Mouse (Mus musculus): Measurements from ENCODE around the gene Orm3. TPM values are rescaled to one million over a fixed set of nuclear protein-coding genes. Genes with fewer than 3 reads are reported as not detected.

The Orm3 gene
- total RNA-seq, 2 experiments from 2014 or later: not detected

DNA sequence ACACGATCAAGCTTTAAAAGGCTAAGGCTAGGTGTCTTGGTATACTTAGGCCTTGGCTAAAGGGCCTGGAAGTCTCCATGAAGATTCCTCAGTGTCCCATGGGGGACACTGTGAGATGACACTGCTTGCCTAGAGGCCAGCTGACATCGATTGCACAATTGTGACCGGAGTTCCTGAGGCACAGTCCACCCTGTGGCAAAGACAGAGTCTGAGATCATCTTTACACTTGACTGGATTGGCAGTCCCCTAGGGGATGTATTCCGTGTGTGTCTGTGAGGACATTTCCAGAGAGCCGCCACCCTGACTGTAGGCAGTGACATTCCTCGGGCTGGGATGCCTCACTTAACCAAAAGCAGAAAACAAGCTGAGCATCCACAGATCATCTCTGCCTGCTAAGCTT lies 3.9 kb downstream of the Orm3 start:
- no peak for DNase-seq
- intact Hi-C loops (cut with DNase I; ENCODE audit: low total_unique reads): no loop called here

- intact Hi-C loops (cut with DNase I; ENCODE audit: low total_unique reads): no loop called here
Measured at GRCm38 (mm10) chr4:63362150-63362549, 6.2 kb downstream of the Orm3 start, which contains the start of gene Orm2. Orm2 (plus strand) TSS chr4:63362449.

DNA sequence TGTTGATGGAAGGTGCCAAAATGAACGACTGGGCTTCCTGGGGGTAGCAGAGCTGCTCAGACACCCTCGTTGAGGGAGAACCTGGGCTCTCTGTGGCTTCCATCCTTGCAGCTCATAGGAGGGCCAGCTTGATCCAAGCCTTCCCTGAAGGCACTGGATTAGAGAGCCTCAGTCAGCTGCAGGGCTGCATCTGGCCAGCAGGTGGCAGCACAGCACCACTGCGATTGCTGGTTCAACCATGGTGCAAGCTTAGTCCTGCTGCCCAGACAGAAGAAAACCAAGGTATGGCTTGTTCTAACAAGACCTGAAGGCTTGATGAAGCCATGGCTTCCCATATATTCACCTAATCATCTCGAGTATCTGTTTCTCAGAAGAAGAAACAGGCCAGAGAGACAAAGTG lies 12.6 kb downstream of the Orm3 start:
- peak; percentile 85 for DNase-seq
- intact Hi-C loops (cut with DNase I; ENCODE audit: low total_unique reads): no loop called here

More at GRCm38 (mm10) chr4:63362150-63362549, 6.2 kb downstream of the Orm3 start, which contains the start of gene Orm2:
- DNase-seq: no peak

GRCm38 (mm10) chr4:63370897-63371296 lies 14.9 kb downstream of the Orm3 start:
- no peak for DNase-seq
- intact Hi-C loops (cut with DNase I; ENCODE audit: low total_unique reads): loop anchor here (2.0 kb wide), 1 partner anchor 38 kb away; no protein-coding TSS in a partner anchor

DNA sequence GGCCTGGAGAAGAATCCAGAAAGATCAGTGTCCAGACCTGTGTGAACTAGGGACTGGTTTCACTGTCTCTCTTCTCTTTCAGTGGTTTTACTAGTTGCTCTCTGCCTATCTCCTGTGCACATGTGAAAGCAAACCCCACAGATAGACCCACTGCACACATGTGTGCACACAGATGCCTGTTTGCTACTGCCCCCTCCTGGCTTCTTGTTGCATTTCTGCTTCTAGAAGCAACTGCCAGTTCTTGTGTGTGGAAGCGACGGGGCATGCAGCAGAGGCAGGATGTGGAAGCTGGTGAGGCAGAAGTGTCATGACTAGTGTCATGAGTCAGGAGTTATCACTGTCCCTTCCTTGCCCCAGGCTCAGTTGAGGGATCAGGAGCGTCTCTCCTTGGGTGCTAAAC lies 15.9 kb downstream of the Orm3 start:
- no peak for DNase-seq

DNA sequence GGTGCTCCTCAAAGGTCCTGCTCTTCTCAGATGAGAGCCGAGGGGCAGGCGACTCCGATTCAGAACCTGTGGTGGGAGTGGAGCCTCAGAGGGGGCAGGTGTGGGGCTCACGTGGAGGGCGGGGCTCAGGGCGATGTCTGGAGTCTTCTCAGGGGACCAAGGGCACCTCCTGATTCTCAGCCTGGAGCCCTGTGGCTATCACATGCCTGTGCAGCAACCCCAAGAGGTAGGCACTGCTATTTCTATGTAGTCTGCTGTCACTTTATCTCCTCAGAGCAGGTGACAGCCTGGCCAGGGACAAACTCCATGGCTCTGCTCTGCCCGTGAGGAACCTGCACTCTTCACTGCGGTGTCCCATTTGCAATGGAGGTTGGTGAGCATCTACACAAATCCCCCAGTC lies 17.4 kb downstream of the Orm3 start:
- intact Hi-C loops (cut with DNase I; ENCODE audit: low total_unique reads): no loop called here
- DNase-seq: no peak

More for the DNA sequence above, 15.9 kb downstream of the Orm3 start:
- intact Hi-C loops (cut with DNase I; ENCODE audit: low total_unique reads): loop anchor here (2.0 kb wide), 1 partner anchor 37 kb away; no protein-coding TSS in a partner anchor

DNA sequence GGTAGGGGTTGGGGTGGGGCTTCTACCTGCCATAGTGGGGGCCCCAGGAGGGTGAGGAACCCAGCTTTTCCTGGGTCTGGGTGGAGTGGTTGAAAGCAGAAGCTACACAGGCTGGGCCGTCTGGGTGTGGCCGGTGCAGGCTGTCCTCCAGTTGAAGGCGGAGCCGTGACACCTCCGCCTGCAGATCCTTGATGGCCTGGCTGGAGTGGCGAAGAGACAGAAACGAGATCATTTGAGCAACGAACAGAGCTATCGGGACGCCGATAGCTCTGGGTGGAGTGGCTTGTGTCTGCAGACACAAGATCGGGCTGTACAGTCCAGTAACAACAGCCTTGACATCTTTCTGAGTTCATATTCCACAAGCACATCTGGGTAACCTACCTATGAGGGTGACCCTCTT lies 18.4 kb downstream of the Orm3 start:
- intact Hi-C loops (cut with DNase I; ENCODE audit: low total_unique reads): no loop called here
- DNase-seq: no peak

GRCm38 (mm10) chr4:63375367-63375766 lies 19.4 kb downstream of the Orm3 start:
- intact Hi-C loops (cut with DNase I; ENCODE audit: low total_unique reads): no loop called here
- DNase-seq: peak; percentile 85

GRCm38 (mm10) chr4:63377483-63377882 lies 21.5 kb downstream of the Orm3 start:
- intact Hi-C loops (cut with DNase I; ENCODE audit: low total_unique reads): no loop called here
- no peak for DNase-seq

GRCm38 (mm10) chr4:63382676-63383369 lies 26.9 kb downstream of the Orm3 start:
- intact Hi-C loops (cut with DNase I; ENCODE audit: low total_unique reads): no loop called here

DNA sequence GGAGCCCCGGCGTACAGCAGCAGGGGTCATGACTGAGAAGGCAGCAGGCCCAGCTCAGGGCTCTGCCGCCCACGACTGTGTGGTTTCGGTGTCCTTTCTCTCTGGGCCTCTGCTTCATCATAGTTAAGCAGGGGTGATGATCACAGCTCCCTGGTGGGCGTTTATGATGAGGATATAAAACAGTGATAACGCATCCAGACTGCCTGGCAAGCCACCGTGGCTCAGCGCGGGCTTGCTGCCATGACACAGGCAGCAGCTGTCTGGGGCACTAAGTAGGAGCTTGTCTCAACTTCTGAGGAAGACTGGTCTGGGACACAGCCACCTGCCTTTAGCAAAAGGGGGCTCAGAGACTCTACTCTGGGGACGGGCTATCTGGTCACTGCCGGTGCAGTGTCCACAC lies 27.5 kb downstream of the Orm3 start:
- no peak for DNase-seq
- intact Hi-C loops (cut with DNase I; ENCODE audit: low total_unique reads): no loop called here

More at GRCm38 (mm10) chr4:63382676-63383369, 26.9 kb downstream of the Orm3 start:
- DNase-seq: no peak

- intact Hi-C loops (cut with DNase I; ENCODE audit: low total_unique reads): no loop called here
- DNase-seq: no peak
Measured at GRCm38 (mm10) chr4:63384262-63384661, 28.3 kb downstream of the Orm3 start.

GRCm38 (mm10) chr4:63385253-63385652 lies 29.3 kb downstream of the Orm3 start:
- intact Hi-C loops (cut with DNase I; ENCODE audit: low total_unique reads): no loop called here
- DNase-seq: no peak

DNA sequence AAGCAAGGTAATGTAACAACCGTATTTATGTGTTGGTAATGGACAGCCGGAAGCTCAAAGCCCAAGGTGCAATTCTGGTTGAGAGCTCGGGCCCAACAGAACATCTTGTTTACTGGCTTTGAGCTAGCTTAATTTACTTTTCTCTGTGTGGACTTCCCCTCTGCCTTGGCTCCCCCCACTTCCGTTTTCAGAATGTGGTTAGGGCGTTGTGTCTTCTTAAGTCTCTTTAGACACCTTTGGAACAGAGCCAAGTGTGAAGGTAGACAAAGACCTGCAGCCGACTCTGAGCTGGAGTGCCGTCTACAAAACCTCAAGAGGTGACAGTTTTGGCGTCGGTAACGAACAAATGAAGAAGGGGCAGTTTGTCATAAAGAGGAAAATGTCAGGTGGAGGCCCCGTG lies 29.8 kb downstream of the Orm3 start:
- intact Hi-C loops (cut with DNase I; ENCODE audit: low total_unique reads): no loop called here
- no peak for DNase-seq

DNA sequence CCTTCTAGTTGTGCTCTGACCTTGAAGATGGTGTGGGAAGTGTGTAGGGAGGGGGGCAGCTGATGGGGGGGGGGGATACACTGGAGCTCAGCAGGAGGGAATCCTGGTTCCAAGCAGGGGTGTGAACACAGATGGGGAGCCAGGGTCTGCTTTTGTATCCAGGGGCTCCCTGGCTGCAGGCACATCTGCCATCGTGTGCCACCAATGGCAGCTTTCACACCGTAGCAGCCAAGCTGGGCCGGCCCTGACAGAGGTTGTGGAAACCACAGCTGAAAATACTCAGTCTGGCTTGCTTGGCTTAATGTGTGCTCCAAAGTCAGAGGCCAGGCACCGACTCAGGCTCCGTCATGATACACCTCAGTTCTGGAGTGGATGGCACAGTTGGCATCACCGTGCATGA lies 32.1 kb downstream of the Orm3 start:
- no peak for DNase-seq
- intact Hi-C loops (cut with DNase I; ENCODE audit: low total_unique reads): no loop called here

- intact Hi-C loops (cut with DNase I; ENCODE audit: low total_unique reads): no loop called here
- no peak for DNase-seq
Measured at GRCm38 (mm10) chr4:63389121-63389886, 33.3 kb downstream of the Orm3 start.

GRCm38 (mm10) chr4:63389887-63390528 lies 34.0 kb downstream of the Orm3 start:
- no peak for DNase-seq
- intact Hi-C loops (cut with DNase I; ENCODE audit: low total_unique reads): no loop called here

DNA sequence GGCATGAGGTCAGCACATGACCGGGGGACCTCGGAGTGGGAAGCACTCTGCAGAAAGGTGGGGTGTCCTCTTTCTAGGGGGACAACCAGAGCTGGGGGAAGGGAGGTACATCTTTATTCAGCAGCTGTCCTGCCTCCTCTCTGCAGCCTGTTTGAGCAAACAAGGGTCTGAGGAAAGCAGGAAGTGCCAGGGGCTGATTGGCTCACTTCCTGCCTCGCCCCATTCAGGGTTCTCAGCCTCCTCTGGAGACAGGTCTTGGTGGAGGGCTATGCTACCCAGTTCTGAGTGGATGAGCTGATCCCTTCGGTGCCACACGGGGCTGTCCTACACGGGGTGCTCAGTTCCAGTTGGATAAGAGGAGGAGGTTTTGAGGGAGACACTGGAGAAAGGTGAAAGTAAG lies 35.4 kb downstream of the Orm3 start:
- intact Hi-C loops (cut with DNase I; ENCODE audit: low total_unique reads): no loop called here
- no peak for DNase-seq

DNA sequence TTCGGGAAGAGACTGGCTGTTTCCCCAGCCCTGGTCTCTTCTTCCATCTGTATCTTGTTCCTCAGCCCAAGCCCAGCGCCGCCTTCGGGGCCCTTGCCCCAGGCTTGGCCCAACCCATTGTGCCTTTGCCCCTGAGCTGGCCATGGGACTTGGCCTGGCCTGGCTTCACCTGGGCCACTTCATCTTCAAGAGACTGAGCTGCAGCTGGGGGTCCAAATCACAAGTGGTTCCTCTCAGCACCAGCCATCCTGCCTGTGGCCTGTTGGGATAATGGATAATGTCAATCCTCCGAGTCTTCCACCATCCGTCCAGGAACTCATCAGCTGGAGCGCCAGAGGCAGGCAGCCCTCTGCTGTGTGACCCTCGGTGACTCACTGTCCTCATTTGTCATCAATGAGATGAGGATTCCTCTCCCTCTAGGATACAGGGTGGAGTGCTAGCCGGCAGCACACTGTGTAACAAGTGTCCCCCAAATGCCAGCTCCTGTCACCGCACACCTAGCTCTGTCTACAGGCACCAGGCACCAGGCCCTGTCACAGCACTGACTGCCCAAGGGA lies 42.1 kb downstream of the Orm3 start:
- DNase-seq: no peak
- intact Hi-C loops (cut with DNase I; ENCODE audit: low total_unique reads): no loop called here

All from gastrocnemius, postnatal 14 days (tissue).